Mouse (Mus musculus): Measurements from ENCODE around the gene Mef2a. TPM values are rescaled to one million over a fixed set of nuclear protein-coding genes. Genes with fewer than 3 reads are reported as not detected.
A peak's percentile ranks its signal among the peaks of the same experiment; 100 is the strongest.

Mef2a gene
- total and polyA plus RNA-seq, 3 experiments, result 9.6 to 13.4 TPM; not detected in 1

DNA sequence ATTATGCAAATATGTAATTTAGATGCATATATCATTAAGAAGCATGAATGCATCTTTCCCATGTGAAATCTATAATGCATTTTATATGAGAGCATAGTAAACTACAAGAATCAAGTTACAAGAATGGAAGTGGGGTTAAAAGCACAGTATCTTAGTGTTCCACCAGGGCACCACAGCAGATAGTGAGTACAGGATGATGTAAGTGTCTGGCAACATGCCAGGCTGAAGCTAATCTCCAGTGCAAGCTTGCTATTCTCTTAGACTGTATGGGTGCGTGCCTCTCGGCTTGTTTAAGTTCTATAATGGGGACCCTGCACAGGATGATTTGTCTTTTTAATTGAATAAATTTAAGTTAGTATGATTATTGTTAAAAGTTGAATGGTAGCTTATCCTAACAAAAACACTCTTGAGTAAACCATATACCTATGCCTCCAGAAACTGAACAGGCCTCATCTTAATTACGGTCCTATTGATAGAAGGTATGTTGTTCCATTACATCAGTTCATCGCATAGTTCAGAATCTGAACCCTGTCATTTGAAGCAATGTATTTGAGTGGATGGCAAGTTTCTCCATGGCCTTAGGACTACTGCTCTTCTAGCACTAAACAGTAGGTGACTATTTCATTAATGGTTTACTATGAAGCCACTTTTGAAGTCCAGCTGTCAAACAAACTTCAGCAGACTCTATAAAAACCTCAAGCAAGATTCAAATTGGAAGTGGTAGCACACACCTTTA, 112.7 kb downstream of the Mef2a start (continued):
- no peak for TF ChIP-seq UBTF (IDR thresholded peaks at IDR 0.05; ENCODE audit: borderline replicate concordance, insufficient read depth, low read depth, low read length)
- TF ChIP-seq ZNF384 (IDR thresholded peaks at IDR 0.05; ENCODE audit: low read depth, low read length), result no peak
- no peak for TF ChIP-seq E2F4 (IDR thresholded peaks at IDR 0.05; ENCODE audit: borderline replicate concordance, low read depth, low read length)
- TF ChIP-seq POLR2AphosphoS5 (IDR thresholded peaks at IDR 0.05; ENCODE audit: borderline replicate concordance, low read depth, low read length), result no peak
- no peak for TF ChIP-seq CHD2 (IDR thresholded peaks at IDR 0.05; ENCODE audit: low read length)
- TF ChIP-seq NRF1 (IDR thresholded peaks at IDR 0.05; ENCODE audit: insufficient read depth, low read depth, low read length, poor library complexity, severe bottlenecking), result no peak
- peak; percentile 70 for TF ChIP-seq SIN3A (IDR thresholded peaks at IDR 0.05; ENCODE audit: low read length)
- TF ChIP-seq TBP (IDR thresholded peaks at IDR 0.05; ENCODE audit: low read depth, low read length), result 0 out of 2 replicates have a peak, but pooled peaks have one; percentile 15
- TF ChIP-seq MXI1 (IDR thresholded peaks at IDR 0.05; ENCODE audit: low read depth, low read length), result peak; percentile 47; the same call in 1 of the 2 replicates
- no peak for TF ChIP-seq USF1 (IDR thresholded peaks at IDR 0.05; ENCODE audit: low read depth, low read length)
- TF ChIP-seq CHD1 (IDR thresholded peaks at IDR 0.05; ENCODE audit: low read depth, low read length), result no peak

DNA sequence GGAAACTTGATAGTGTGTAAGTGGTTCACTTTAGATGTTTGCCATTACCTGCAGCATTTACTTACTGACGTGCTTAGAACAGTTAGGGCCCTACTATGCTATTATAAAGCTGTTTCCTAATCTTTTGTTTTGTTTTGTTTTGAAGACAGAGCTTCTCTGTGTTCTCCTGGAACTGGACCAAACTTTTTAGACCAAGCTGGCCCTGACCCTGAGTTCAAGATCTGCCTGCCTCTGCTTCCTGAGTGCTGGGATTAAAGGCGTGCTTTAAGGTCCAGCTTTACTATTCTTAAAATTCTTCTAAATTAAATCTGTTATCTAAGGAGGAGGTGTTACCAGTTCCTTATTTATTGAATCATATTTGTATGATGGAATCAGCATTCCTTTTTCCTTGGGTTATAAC, 126.6 kb downstream of the Mef2a start:
- TF ChIP-seq TCF12 (IDR thresholded peaks at IDR 0.05; ENCODE audit: low read depth, low read length) (no peak), POLR2A (IDR thresholded peaks at IDR 0.05; ENCODE audit: control insufficient read depth in 1 of 2, insufficient read depth in 1 of 2, low read depth in 1 of 2, low read length in 2 of 2, poor library complexity in 1 of 2) (no peak), ZC3H11A (IDR thresholded peaks at IDR 0.05; ENCODE audit: low read depth, low read length) (no peak), POLR2AphosphoS2 (IDR thresholded peaks at IDR 0.05; ENCODE audit: low read length) (no peak), TBP (IDR thresholded peaks at IDR 0.05; ENCODE audit: low read depth, low read length) (no peak), GABPA (IDR thresholded peaks at IDR 0.05; ENCODE audit: low read depth, low read length) (no peak), CTCF (IDR thresholded peaks at IDR 0.05 in 2 of 3, conservative IDR thresholded peaks at IDR 0.05 in 1 of 3; ENCODE audit: control insufficient read depth in 1 of 3, insufficient read depth in 1 of 3, low read depth in 2 of 3, low read length in 3 of 3, poor library complexity in 1 of 3, severe bottlenecking in 1 of 3) (no peak)
- Histone ChIP-seq H3K36me3 (ENCODE audit: control insufficient read depth in 1 of 2, insufficient read depth in 2 of 2, low read length in 2 of 2) (peaks cover 2 to 13% of the 10 kb centered on the region in 2 experiments; a peak in 3 of 4 replicates), H3K9ac (ENCODE audit: control insufficient read depth, low read depth, low read length, poor library complexity, severe bottlenecking) (no peak overlapping the region)

DNA sequence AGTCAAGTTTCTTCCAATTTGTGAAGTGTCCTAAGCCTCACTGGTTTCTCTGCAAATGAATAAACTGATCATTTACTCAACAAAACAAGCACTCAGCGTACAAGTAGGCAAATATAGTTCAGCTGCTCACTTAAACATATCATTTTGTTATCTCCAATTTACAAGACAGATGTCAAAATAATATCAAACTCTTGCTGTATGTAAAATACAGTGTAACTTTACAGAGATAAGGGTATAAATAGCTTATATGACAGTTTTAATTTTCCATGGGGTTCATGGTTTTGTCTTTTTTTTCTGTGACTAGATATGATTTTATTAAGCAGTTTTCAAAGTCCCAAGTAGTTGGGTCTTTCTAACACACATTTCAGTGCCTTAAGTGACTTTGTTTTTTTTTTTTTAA, 127.4 kb downstream of the Mef2a start:
- Histone ChIP-seq H3K9ac (ENCODE audit: control insufficient read depth, low read depth, low read length, poor library complexity, severe bottlenecking) (no peak overlapping the region), H3K4me3 (ENCODE audit: control insufficient read depth in 1 of 2, insufficient read depth in 1 of 2, low read depth in 2 of 2, low read length in 2 of 2) (no peak overlapping the region), H3K36me3 (ENCODE audit: control insufficient read depth in 1 of 2, insufficient read depth in 2 of 2, low read length in 2 of 2) (peaks cover 2 to 13% of the 10 kb centered on the region in 2 experiments; a peak in 3 of 4 replicates)

More for the DNA sequence above, 126.6 kb downstream of the Mef2a start:
- Histone ChIP-seq H3K27me3 (ENCODE audit: control insufficient read depth in 1 of 2, insufficient read depth in 2 of 2, low read length in 2 of 2) (no peaks in the 10 kb centered on the region), H3K4me1 (ENCODE audit: control insufficient read depth in 1 of 2, insufficient read depth in 2 of 2, low read length in 2 of 2) (peaks cover 0 to 11% of the 10 kb centered on the region in 2 experiments; a peak in 3 of 4 replicates), H3K9me3 (replicated peaks; ENCODE audit: insufficient read depth, low read length) (no peaks in the 10 kb centered on the region), H3K27ac (ENCODE audit: control insufficient read depth, low read depth, low read length) (no peak overlapping the region), H3K79me2 (ENCODE audit: control insufficient read depth, insufficient read depth, low read length, poor library complexity) (no peaks in the 10 kb centered on the region), H3K4me3 (ENCODE audit: control insufficient read depth in 1 of 2, insufficient read depth in 1 of 2, low read depth in 2 of 2, low read length in 2 of 2) (no peak overlapping the region)
- DNase-seq (ENCODE audit: low read depth, low spot score), result no peak

More for the DNA sequence above, 127.4 kb downstream of the Mef2a start:
- no peaks in the 10 kb centered on the region for H3K27me3 ChIP-seq (ENCODE audit: control insufficient read depth in 1 of 2, insufficient read depth in 2 of 2, low read length in 2 of 2)
- no peak overlapping the region for H3K27ac ChIP-seq (ENCODE audit: control insufficient read depth, low read depth, low read length)
- no peaks in the 10 kb centered on the region for H3K79me2 ChIP-seq (ENCODE audit: control insufficient read depth, insufficient read depth, low read length, poor library complexity)
- TF ChIP-seq RAD21 (IDR thresholded peaks at IDR 0.05; ENCODE audit: low read depth, low read length) (no peak), GABPA (IDR thresholded peaks at IDR 0.05; ENCODE audit: low read depth, low read length) (no peak), EP300 (IDR thresholded peaks at IDR 0.05; ENCODE audit: low read depth in 1 of 2, low read length in 2 of 2) (peak; percentile 16 to 47; a peak in 1 of 4 replicates), MEF2A (IDR thresholded peaks at IDR 0.05; ENCODE audit: extremely low read depth, insufficient replicate concordance, low read depth, low read length, poor library complexity, severe bottlenecking) (peak; percentile 80; the same call in 1 of the 2 replicates), TCF12 (IDR thresholded peaks at IDR 0.05; ENCODE audit: low read depth, low read length) (peak; percentile 40; the same call in 1 of the 2 replicates), SMC3 (IDR thresholded peaks at IDR 0.05; ENCODE audit: low read depth, low read length) (no peak), MYC (IDR thresholded peaks at IDR 0.05; ENCODE audit: low read depth, low read length) (no peak), ETS1 (IDR thresholded peaks at IDR 0.05; ENCODE audit: low read depth, low read length) (peak; percentile 58), GATA1 (IDR thresholded peaks at IDR 0.05; ENCODE audit: low read depth, low read length) (peak; percentile 29; the same call in 1 of the 2 replicates)
- peaks cover 0 to 11% of the 10 kb centered on the region in 2 experiments; a peak in 3 of 4 replicates for H3K4me1 ChIP-seq (ENCODE audit: control insufficient read depth in 1 of 2, insufficient read depth in 2 of 2, low read length in 2 of 2)
- DNase-seq (ENCODE audit: low read depth, low spot score), result no peak
- no peaks in the 10 kb centered on the region for H3K9me3 ChIP-seq (replicated peaks; ENCODE audit: insufficient read depth, low read length)

Measured in MEL (cell line).